Mouse (Mus musculus) neural tube, embryonic 15.5 days (tissue): ENCODE data around the gene Olfr1175-ps. TPM values are rescaled to one million over a fixed set of nuclear protein-coding genes. Genes with fewer than 3 reads are reported as not detected.

Source experiments
- ATAC-seq: fragments of 200-750 bp; cut with Nextera tagmentation; 2 replicates; pipeline ENCODE4 v1.8.0; 2017; ENCODE audit warnings: mild to moderate bottlenecking, moderate TSS enrichment, moderate library complexity; ENCODE audit not compliant: low FRiP score
- H3K27ac ChIP-seq: fragments of 300-500 bp; sonication (generic); replicated peaks from 2 replicates; pipeline ENCODE4 v1.5.1; 2015; ENCODE audit warnings: mild to moderate bottlenecking, inconsistent platforms
- H3K27me3 ChIP-seq: fragments of 300-500 bp; sonication (generic); replicated peaks from 2 replicates; pipeline ENCODE4 v1.6.1; 2015; ENCODE audit warnings: inconsistent platforms
- H3K36me3 ChIP-seq: fragments of 300-500 bp; sonication (generic); 2 replicates; pipeline ENCODE4 v1.6.1; 2015; ENCODE audit warnings: inconsistent platforms
- H3K4me1 ChIP-seq: fragments of 300-500 bp; sonication (generic); 2 replicates; pipeline ENCODE4 v1.6.1; 2015; ENCODE audit warnings: inconsistent platforms
- H3K4me2 ChIP-seq: fragments of 300-500 bp; sonication (generic); 2 replicates; pipeline ENCODE4 v1.6.1; 2015; ENCODE audit warnings: inconsistent platforms, mild to moderate bottlenecking, moderate library complexity
- H3K4me3 ChIP-seq: fragments of 300-500 bp; sonication (generic); replicated peaks from 2 replicates; pipeline ENCODE4 v1.5.1; 2015; ENCODE audit warnings: mild to moderate bottlenecking, inconsistent platforms
- H3K9ac ChIP-seq: fragments of 300-500 bp; sonication (generic); replicated peaks from 2 replicates; pipeline ENCODE4 v1.6.1; 2015; ENCODE audit warnings: mild to moderate bottlenecking, inconsistent platforms
- H3K9me3 ChIP-seq: fragments of 300-500 bp; sonication (generic); replicated peaks from 2 replicates; pipeline ENCODE4 v1.6.1; 2016; ENCODE audit warnings: inconsistent platforms
- WGBS: fragments of 180-500 bp; shearing (Covaris S2); methylation state at CpG from one replicate; pipeline ENCODE4 v1.1.7; 2015; ENCODE audit warnings: mixed read lengths; 5-methylcytosine and 5-hydroxymethylcytosine counted together
- polyA plus RNA-seq: library from polyadenylated mRNA; unstranded; fragments of >200 nt; fragmentation: Nextera tagmentation; extraction: Ambion mirVana; gene quantifications from 2 replicates; pipeline ENCODE4 v1.2.1, GENCODE M21; 2015

Gene Olfr1175-ps
- polyA plus RNA-seq = not detected in 2 replicates

DNA sequence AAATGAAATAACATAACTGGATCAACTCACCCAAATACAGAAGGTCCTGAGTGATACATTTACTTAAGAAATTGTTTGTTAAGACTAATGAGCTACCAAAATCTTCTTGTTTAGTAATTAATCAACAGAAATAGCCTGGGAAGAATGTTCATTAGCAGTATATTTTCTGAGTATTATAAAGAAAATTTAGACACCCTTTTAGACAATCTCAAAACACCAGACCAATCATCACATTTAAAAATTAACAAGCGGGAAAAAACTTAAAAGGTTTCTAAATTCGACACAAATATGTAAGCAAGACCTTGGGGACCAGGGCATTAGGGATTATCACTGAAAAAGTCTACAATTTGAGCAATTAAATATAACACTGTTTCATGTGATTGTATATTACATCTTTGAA is at the start of gene Olfr1175-ps:
Gene Olfr1175-ps, minus strand, starts transcription at position 101 of the 400 bp plus-strand sequence.
- no peak within 1 kb of the TSS for H3K4me2 ChIP-seq
- H3K27me3 ChIP-seq = no peaks in the 10 kb centered on the region
- H3K36me3 ChIP-seq = no peaks in the 10 kb centered on the region
- no peak for ATAC-seq
- WGBS = 89% methylated on average over 2 of the region's 2 CpGs
- H3K4me3 ChIP-seq = no peak within 1 kb of the TSS
- H3K9ac ChIP-seq = no peak within 1 kb of the TSS
- H3K9me3 ChIP-seq = no peaks in the 10 kb centered on the region
- H3K27ac ChIP-seq = no peak within 1 kb of the TSS
- H3K4me1 ChIP-seq = no peaks in the 10 kb centered on the region

DNA sequence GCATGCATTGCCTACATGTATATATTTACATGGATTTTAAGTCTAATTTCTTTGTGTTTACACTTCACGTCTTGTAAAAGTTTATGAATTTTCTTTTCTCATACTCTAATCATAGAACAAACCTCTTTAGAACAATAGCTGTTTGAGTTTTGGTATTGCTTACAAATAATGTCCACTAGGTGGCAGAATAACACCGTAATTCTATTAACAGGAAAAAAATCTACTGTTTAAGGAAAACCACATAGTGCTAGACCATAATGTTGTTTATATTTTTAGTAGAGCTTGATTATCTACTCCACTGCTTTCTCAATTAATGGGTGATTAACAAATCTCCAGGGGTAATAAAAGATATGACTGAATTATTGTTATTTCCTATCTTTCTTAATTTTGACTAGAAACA is 29.3 kb upstream of the Olfr1175-ps start:
- H3K27ac ChIP-seq = no peak overlapping the region
- WGBS = 3% methylated on average over 2 of the region's 2 CpGs
- no peaks in the 10 kb centered on the region for H3K27me3 ChIP-seq
- H3K36me3 ChIP-seq = no peaks in the 10 kb centered on the region
- ATAC-seq = peak; percentile 77; the same call in 1 of the 2 replicates
- no peak overlapping the region for H3K9ac ChIP-seq
- H3K9me3 ChIP-seq = no peaks in the 10 kb centered on the region
- H3K4me1 ChIP-seq = no peaks in the 10 kb centered on the region
- H3K4me2 ChIP-seq = no peak overlapping the region
- no peak overlapping the region for H3K4me3 ChIP-seq

DNA sequence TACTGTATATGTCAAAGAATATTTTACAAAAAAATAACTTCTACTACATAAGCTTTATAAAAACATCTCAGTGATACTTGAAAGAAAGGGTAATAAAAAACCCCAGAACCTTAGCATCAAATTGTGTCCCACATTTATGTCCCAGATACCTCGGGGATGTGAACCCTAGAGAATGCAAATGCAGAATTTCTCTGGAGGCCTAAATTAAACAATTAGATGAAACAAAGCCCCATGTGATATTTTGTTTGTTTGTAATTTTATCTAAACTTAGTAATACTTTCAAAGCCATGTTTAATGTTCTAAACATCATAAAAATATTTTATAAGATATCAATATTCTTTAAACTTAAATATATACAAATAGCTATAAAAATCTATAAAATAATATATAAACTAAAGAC is 19.4 kb upstream of the Olfr1175-ps start, which contains the start of gene Olfr1177-ps:
Gene Olfr1177-ps, minus strand, starts transcription at position 101 of the 400 bp plus-strand sequence.
- no peak for ATAC-seq
- H3K27ac ChIP-seq = no peak within 1 kb of the TSS
- WGBS = 88% methylated on average over 1 of the region's 1 CpGs
- no peaks in the 10 kb centered on the region for H3K9me3 ChIP-seq
- no peaks in the 10 kb centered on the region for H3K27me3 ChIP-seq
- no peak within 1 kb of the TSS for H3K9ac ChIP-seq
- H3K4me3 ChIP-seq = no peak within 1 kb of the TSS
- H3K4me2 ChIP-seq = no peak within 1 kb of the TSS
- H3K36me3 ChIP-seq = no peaks in the 10 kb centered on the region
- H3K4me1 ChIP-seq = no peaks in the 10 kb centered on the region

DNA sequence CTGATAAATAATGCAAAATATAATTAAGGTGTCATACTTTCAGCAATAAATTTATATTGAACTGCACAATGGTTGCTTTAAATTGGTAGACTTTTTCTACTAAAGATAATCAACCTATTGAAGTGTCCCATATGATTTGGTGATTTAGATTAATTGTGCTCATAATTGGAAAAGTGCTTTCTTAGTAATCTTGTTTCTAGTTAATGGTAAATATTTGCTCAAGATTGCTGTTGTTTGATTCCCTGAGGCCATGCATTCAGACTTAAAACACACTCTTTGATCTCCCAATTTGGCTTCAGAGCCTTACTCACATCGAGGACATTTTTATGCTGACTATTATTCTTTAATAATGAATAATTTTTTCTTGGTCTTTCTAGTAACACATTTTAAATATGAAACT is 9.4 kb upstream of the Olfr1175-ps start, which contains the start of gene Olfr1176:
Gene Olfr1176, plus strand, starts transcription at position 301 of the 400 bp plus-strand sequence.
- WGBS = 69% methylated on average over 1 of the region's 1 CpGs

DNA sequence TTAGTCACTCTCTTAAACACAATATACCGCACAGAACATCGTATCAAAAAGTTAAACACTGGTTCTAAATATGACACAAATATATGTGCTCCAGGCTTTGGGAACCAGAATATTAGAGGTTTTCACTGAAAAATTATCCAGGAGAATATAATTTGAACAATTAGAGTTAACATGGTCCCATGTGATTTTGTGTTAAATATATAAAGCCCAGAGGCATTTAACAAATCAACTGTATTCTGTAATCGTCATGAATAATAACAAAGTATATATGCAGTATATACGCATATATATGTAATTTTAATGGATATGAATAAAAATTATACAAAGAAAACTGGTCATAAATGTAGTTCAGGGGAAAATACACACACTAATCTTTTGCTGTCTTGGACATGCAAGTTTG is 12.0 kb downstream of the Olfr1175-ps start, which contains the start of gene Olfr1174-ps:
Gene Olfr1174-ps, minus strand, starts transcription at position 101 of the 400 bp plus-strand sequence.
- no peak for ATAC-seq
- 89% methylated on average over 4 of the region's 4 CpGs for WGBS

More for the DNA sequence above, 9.4 kb upstream of the Olfr1175-ps start, which contains the start of gene Olfr1176:
- no peaks in the 10 kb centered on the region for H3K4me1 ChIP-seq
- H3K4me3 ChIP-seq = no peak within 1 kb of the TSS
- H3K9ac ChIP-seq = no peak within 1 kb of the TSS
- no peaks in the 10 kb centered on the region for H3K36me3 ChIP-seq
- H3K27ac ChIP-seq = no peak within 1 kb of the TSS
- H3K9me3 ChIP-seq = no peaks in the 10 kb centered on the region
- no peak within 1 kb of the TSS for H3K4me2 ChIP-seq
- H3K27me3 ChIP-seq = no peaks in the 10 kb centered on the region
- ATAC-seq = no peak

DNA sequence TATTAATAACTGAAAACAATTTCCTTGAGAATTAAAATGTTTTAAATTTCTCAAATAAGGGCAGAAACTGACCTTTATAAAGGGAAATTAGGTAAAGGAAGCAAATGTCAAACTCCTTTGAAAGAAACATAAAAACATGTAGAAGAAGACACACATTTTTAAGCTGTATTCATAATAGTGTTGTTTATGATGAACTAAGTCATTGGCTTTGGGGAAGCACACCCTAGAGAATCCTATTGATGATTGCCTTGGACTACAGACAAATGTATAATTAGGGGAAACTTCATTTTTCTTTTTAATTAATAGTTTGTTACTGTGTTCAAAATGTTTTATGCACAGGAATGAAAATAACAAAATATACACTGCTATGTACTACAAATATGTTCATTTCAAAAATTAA is 47.2 kb downstream of the Olfr1175-ps start, which contains the start of gene Olfr1173:
Gene Olfr1173, minus strand, starts transcription at position 101 of the 400 bp plus-strand sequence.
- Histone ChIP-seq H3K27me3 (no peaks in the 10 kb centered on the region), H3K4me2 (no peak within 1 kb of the TSS), H3K4me1 (no peaks in the 10 kb centered on the region), H3K9me3 (no peaks in the 10 kb centered on the region), H3K36me3 (no peaks in the 10 kb centered on the region), H3K27ac (no peak within 1 kb of the TSS), H3K9ac (no peak within 1 kb of the TSS), H3K4me3 (no peak within 1 kb of the TSS)
- ATAC-seq = no peak

More for the DNA sequence above, 12.0 kb downstream of the Olfr1175-ps start, which contains the start of gene Olfr1174-ps:
- no peaks in the 10 kb centered on the region for H3K9me3 ChIP-seq
- H3K27ac ChIP-seq = no peak within 1 kb of the TSS
- no peak within 1 kb of the TSS for H3K9ac ChIP-seq
- H3K4me1 ChIP-seq = no peaks in the 10 kb centered on the region
- H3K27me3 ChIP-seq = no peaks in the 10 kb centered on the region
- no peak within 1 kb of the TSS for H3K4me2 ChIP-seq
- no peaks in the 10 kb centered on the region for H3K36me3 ChIP-seq
- H3K4me3 ChIP-seq = no peak within 1 kb of the TSS

Other genes starting within 250 kb of the Olfr1175-ps start
- gene Olfr1164, start 233.2 kb downstream of the Olfr1175-ps start, polyA plus RNA-seq = not detected in 2 replicates
- gene Olfr1166, start 198.9 kb downstream of the Olfr1175-ps start, polyA plus RNA-seq = not detected in 2 replicates
- not detected in 2 replicates for gene Olfr1167, start 172.0 kb downstream of the Olfr1175-ps start, polyA plus RNA-seq
- not detected in 2 replicates for gene Olfr1168, start 145.3 kb downstream of the Olfr1175-ps start, polyA plus RNA-seq
- gene Olfr1170, start 98.9 kb downstream of the Olfr1175-ps start, polyA plus RNA-seq = not detected in 2 replicates
- not detected in 2 replicates for gene Olfr1173, start 47.3 kb downstream of the Olfr1175-ps start, polyA plus RNA-seq
- not detected in 2 replicates for gene Olfr1174-ps, start 12.1 kb downstream of the Olfr1175-ps start, polyA plus RNA-seq
- gene Olfr1176, start 9.5 kb upstream of the Olfr1175-ps start, polyA plus RNA-seq = not detected in 2 replicates
- gene Olfr1177-ps, start 19.3 kb upstream of the Olfr1175-ps start, polyA plus RNA-seq = not detected in 2 replicates
- not detected in 2 replicates for gene Olfr1178, start 59.8 kb upstream of the Olfr1175-ps start, polyA plus RNA-seq
- gene Olfr1179, start 79.2 kb upstream of the Olfr1175-ps start, polyA plus RNA-seq = not detected in 2 replicates
- gene Olfr1180, start 91.9 kb upstream of the Olfr1175-ps start, polyA plus RNA-seq = not detected in 2 replicates
- not detected in 2 replicates for gene Olfr1181, start 99.0 kb upstream of the Olfr1175-ps start, polyA plus RNA-seq
- not detected in 2 replicates for gene Gm13757, start 121.9 kb upstream of the Olfr1175-ps start, polyA plus RNA-seq
- not detected in 2 replicates for gene Olfr1183, start 127.7 kb upstream of the Olfr1175-ps start, polyA plus RNA-seq
- not detected in 2 replicates for gene Olfr1184, start 156.4 kb upstream of the Olfr1175-ps start, polyA plus RNA-seq
- not detected in 2 replicates for gene Olfr1185-ps1, start 166.1 kb upstream of the Olfr1175-ps start, polyA plus RNA-seq
- gene Olfr1186, start 191.3 kb upstream of the Olfr1175-ps start, polyA plus RNA-seq = not detected in 2 replicates
- gene Olfr1188, start 229.7 kb upstream of the Olfr1175-ps start, polyA plus RNA-seq = not detected in 2 replicates